Mouse (Mus musculus): ENCODE results near the gene Psme4. TPM values are rescaled to one million over a fixed set of nuclear protein-coding genes. Genes with fewer than 3 reads are reported as not detected.

The Psme4 gene
- polyA plus RNA-seq, 1 experiment from 2014 or later, result 26.1 TPM

DNA sequence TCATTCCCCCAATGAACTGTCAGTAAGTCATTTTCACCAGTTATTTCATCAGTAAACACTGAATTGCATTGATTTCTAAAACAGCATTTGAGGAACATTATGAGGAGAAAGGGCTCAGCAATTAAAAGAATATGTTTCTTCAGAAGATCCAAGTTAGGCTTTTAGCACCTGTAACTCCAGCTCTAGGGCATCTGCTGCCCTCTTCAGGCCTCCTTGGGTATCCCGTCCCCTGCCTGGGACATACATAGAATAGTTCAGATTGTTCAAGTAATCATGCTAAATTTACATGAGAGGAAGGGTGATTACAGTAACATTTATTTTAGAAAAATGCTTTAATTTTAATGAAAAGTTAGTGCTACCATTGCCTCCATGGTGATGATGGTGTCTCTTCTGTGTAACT lies 28.0 kb downstream of the Psme4 start:
- H3K9ac ChIP-seq (ENCODE audit: low read length), result no peak overlapping the region
- no peaks in the 10 kb centered on the region for H3K4me1 ChIP-seq (replicated peaks; ENCODE audit: control insufficient read depth, insufficient read depth, low read length)
- H3K36me3 ChIP-seq (ENCODE audit: control insufficient read depth, insufficient read depth, low read length), result peaks cover 6% of the 10 kb centered on the region; the same call in 1 of the 2 replicates
- ATAC-seq (replicated peaks; ENCODE audit: low FRiP score, low TSS enrichment, low read depth) (no peak), DNase-seq (ENCODE audit: low spot score) (no peak)
- no peak overlapping the region for H3K27ac ChIP-seq (ENCODE audit: low read depth)
- no peaks in the 10 kb centered on the region for H3K27me3 ChIP-seq (replicated peaks; ENCODE audit: control insufficient read depth, insufficient read depth, low read length)
- H3K4me2 ChIP-seq (ENCODE audit: low read length), result no peak overlapping the region
- H3K9me3 ChIP-seq (ENCODE audit: control insufficient read depth, low read length), result no peaks in the 10 kb centered on the region
- WGBS, result 79% methylated on average over 1 of the region's 1 CpGs
- no peak overlapping the region for H3K4me3 ChIP-seq (ENCODE audit: low read depth, low read length)

DNA sequence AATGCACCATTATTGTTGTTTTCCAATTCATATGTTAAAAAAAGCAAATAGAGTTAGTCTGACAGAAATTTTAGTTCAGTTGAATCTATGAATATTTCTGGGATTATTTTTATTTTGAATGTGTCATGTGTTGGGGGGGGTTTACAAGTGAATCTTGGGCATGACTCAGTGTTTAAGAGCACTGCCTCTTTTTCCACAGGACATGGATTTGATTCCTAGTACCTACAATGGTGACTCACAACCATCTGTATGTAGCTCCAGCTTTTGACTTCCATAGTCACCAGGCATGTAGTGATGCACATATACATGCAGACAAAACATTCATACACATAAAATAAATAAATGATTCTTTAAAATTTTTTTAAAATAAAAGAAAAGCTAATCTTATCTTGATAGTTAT lies 28.6 kb downstream of the Psme4 start:
- Histone ChIP-seq H3K36me3 (ENCODE audit: control insufficient read depth, insufficient read depth, low read length) (peaks cover 6% of the 10 kb centered on the region; the same call in 1 of the 2 replicates), H3K4me3 (ENCODE audit: low read depth, low read length) (no peak overlapping the region), H3K4me1 (replicated peaks; ENCODE audit: control insufficient read depth, insufficient read depth, low read length) (no peaks in the 10 kb centered on the region), H3K9me3 (ENCODE audit: control insufficient read depth, low read length) (no peaks in the 10 kb centered on the region), H3K27ac (ENCODE audit: low read depth) (no peak overlapping the region), H3K27me3 (replicated peaks; ENCODE audit: control insufficient read depth, insufficient read depth, low read length) (no peaks in the 10 kb centered on the region), H3K9ac (ENCODE audit: low read length) (no peak overlapping the region), H3K4me2 (ENCODE audit: low read length) (no peak overlapping the region)
- DNase-seq (ENCODE audit: low spot score) (no peak), ATAC-seq (replicated peaks; ENCODE audit: low FRiP score, low TSS enrichment, low read depth) (no peak)

DNA sequence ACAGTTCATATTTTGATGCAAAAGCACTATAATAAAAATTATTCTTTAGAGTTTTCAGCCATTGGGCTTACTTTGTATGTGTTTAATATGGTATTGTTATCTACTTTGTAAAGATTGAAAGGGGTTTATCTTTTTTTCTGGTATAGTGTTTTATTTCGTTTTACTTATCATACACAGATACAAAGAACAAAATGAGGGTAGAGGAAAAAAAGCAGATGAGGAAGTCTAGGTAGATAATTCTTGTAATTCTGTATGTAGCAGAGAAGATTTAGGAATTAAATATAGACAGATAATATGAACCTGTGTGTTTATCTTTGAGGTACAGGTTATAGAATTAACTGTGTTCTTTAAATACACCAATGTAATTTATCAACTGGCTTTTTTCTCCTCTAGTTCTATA lies 30.9 kb downstream of the Psme4 start:
- H3K27me3 ChIP-seq (replicated peaks; ENCODE audit: control insufficient read depth, insufficient read depth, low read length), result no peaks in the 10 kb centered on the region
- no peak overlapping the region for H3K27ac ChIP-seq (ENCODE audit: low read depth)
- no peaks in the 10 kb centered on the region for H3K9me3 ChIP-seq (ENCODE audit: control insufficient read depth, low read length)
- H3K4me1 ChIP-seq (replicated peaks; ENCODE audit: control insufficient read depth, insufficient read depth, low read length), result no peaks in the 10 kb centered on the region
- no peak overlapping the region for H3K4me3 ChIP-seq (ENCODE audit: low read depth, low read length)
- WGBS, result 87% methylated on average over 1 of the region's 1 CpGs
- DNase-seq (ENCODE audit: low spot score), result no peak
- no peak for ATAC-seq (replicated peaks; ENCODE audit: low FRiP score, low TSS enrichment, low read depth)
- H3K4me2 ChIP-seq (ENCODE audit: low read length), result no peak overlapping the region
- H3K36me3 ChIP-seq (ENCODE audit: control insufficient read depth, insufficient read depth, low read length), result peaks cover 12% of the 10 kb centered on the region; the same call in 1 of the 2 replicates
- no peak overlapping the region for H3K9ac ChIP-seq (ENCODE audit: low read length)

DNA sequence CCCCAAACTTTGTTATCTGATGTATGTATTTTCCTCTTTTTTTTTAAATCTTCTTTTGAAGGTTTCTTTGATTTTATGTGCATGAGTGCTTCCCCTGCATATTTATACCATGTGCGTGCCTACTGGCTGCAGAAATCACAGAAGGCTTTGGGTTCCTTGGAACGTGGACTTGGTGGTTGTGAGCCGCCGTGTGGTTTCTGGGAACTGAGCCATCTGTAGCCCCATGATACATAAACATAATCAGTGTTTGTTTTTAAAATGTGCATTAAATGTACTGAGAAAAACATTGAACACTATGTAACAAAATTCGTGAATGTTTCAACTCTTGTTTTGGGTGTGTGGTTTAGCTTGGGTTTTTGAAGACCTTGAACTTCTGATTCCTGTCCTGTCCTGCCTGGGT lies 49.6 kb downstream of the Psme4 start:
- 89% methylated on average over 5 of the region's 5 CpGs for WGBS
- no peak overlapping the region for H3K27ac ChIP-seq (ENCODE audit: low read depth)
- H3K27me3 ChIP-seq (replicated peaks; ENCODE audit: control insufficient read depth, insufficient read depth, low read length), result no peaks in the 10 kb centered on the region
- H3K9ac ChIP-seq (ENCODE audit: low read length), result no peak overlapping the region
- DNase-seq (ENCODE audit: low spot score), result no peak
- no peak for ATAC-seq (replicated peaks; ENCODE audit: low FRiP score, low TSS enrichment, low read depth)
- H3K4me2 ChIP-seq (ENCODE audit: low read length), result no peak overlapping the region
- no peaks in the 10 kb centered on the region for H3K4me1 ChIP-seq (replicated peaks; ENCODE audit: control insufficient read depth, insufficient read depth, low read length)
- no peaks in the 10 kb centered on the region for H3K9me3 ChIP-seq (ENCODE audit: control insufficient read depth, low read length)
- H3K4me3 ChIP-seq (ENCODE audit: low read depth, low read length), result no peak overlapping the region
- peaks cover 69% of the 10 kb centered on the region for H3K36me3 ChIP-seq (ENCODE audit: control insufficient read depth, insufficient read depth, low read length)

DNA sequence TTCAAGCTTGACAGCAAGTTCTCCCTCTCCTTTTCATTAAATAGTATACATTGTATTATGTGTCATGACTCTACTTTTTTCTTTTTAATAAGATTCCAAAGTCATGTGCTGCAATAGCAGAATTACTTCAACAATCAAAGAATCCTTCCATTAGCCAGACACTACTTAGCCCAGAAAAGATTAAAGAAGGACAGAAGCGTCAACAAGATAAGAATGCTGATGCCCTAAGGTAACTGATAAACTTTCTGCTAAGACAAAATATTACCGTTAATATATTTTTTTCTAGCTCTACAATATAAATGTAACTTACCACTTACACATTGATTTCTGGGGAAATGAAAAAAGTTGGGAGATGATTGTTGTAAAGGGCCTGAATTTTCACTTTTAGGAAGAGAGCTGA lies 67.3 kb downstream of the Psme4 start:
- H3K4me1 ChIP-seq (replicated peaks; ENCODE audit: control insufficient read depth, insufficient read depth, low read length), result no peaks in the 10 kb centered on the region
- H3K4me2 ChIP-seq (ENCODE audit: low read length), result no peak overlapping the region
- H3K27ac ChIP-seq (ENCODE audit: low read depth), result no peak overlapping the region
- no peak for ATAC-seq (replicated peaks; ENCODE audit: low FRiP score, low TSS enrichment, low read depth)
- DNase-seq (ENCODE audit: low spot score), result no peak
- H3K9ac ChIP-seq (ENCODE audit: low read length), result no peak overlapping the region
- H3K36me3 ChIP-seq (ENCODE audit: control insufficient read depth, insufficient read depth, low read length), result peaks cover 78% of the 10 kb centered on the region
- H3K4me3 ChIP-seq (ENCODE audit: low read depth, low read length), result no peak overlapping the region
- WGBS, result 98% methylated on average over 2 of the region's 2 CpGs
- no peaks in the 10 kb centered on the region for H3K9me3 ChIP-seq (ENCODE audit: control insufficient read depth, low read length)
- no peaks in the 10 kb centered on the region for H3K27me3 ChIP-seq (replicated peaks; ENCODE audit: control insufficient read depth, insufficient read depth, low read length)

DNA sequence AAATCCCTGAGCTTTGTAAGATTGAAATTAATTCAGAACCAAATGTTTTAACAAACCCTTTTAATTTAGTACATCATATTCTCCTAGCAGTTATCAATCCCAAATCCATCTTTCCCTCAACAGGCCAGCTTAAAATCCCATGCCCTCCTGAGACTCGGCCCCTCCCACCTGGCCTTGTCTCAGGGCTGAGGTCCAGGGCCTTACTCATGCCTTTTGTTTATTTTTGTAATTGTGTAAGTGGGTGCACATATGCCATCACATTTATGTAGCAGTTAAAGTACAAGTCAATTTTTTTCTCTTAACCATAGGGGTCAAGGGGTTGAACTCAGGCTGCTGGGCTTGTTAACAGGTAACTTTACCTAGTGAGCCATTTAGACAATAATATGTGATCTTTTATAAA lies 72.8 kb downstream of the Psme4 start:
- Histone ChIP-seq H3K36me3 (ENCODE audit: control insufficient read depth, insufficient read depth, low read length) (peaks cover 70% of the 10 kb centered on the region), H3K27me3 (replicated peaks; ENCODE audit: control insufficient read depth, insufficient read depth, low read length) (no peaks in the 10 kb centered on the region), H3K9me3 (ENCODE audit: control insufficient read depth, low read length) (no peaks in the 10 kb centered on the region), H3K27ac (ENCODE audit: low read depth) (no peak overlapping the region), H3K4me2 (ENCODE audit: low read length) (no peak overlapping the region), H3K9ac (ENCODE audit: low read length) (no peak overlapping the region), H3K4me1 (replicated peaks; ENCODE audit: control insufficient read depth, insufficient read depth, low read length) (no peaks in the 10 kb centered on the region), H3K4me3 (ENCODE audit: low read depth, low read length) (no peak overlapping the region)
- 100% methylated on average over 1 of the region's 1 CpGs for WGBS
- ATAC-seq (replicated peaks; ENCODE audit: low FRiP score, low TSS enrichment, low read depth), result no peak
- DNase-seq (ENCODE audit: low spot score), result no peak

DNA sequence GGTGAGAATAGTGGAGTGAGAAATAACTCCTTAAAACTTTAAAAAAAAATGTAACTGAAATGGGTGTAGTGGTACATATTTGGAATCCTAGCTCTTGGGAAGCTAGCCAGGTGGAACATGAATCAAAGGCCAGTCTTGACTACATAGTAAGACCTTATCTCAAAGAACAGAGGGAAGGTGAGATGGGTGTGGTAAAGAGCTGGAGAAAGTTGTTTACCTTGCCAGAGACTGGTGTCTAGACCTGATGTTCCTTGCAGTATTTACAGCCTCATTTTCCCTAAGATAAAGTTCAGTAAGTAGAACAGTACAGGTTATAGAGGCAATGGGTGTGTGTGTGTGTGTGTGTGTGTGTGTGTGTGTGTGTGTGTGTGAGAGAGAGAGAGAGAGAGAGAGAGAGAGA lies 100.9 kb downstream of the Psme4 start:
- no peak for DNase-seq (ENCODE audit: low spot score)
- peaks cover 52% of the 10 kb centered on the region for H3K36me3 ChIP-seq (ENCODE audit: control insufficient read depth, insufficient read depth, low read length)
- no peaks in the 10 kb centered on the region for H3K4me1 ChIP-seq (replicated peaks; ENCODE audit: control insufficient read depth, insufficient read depth, low read length)
- no peak overlapping the region for H3K4me3 ChIP-seq (ENCODE audit: low read depth, low read length)
- no peak for ATAC-seq (replicated peaks; ENCODE audit: low FRiP score, low TSS enrichment, low read depth)
- H3K9me3 ChIP-seq (ENCODE audit: control insufficient read depth, low read length), result no peaks in the 10 kb centered on the region
- no peak overlapping the region for H3K27ac ChIP-seq (ENCODE audit: low read depth)
- no peaks in the 10 kb centered on the region for H3K27me3 ChIP-seq (replicated peaks; ENCODE audit: control insufficient read depth, insufficient read depth, low read length)
- H3K9ac ChIP-seq (ENCODE audit: low read length), result no peak overlapping the region
- no peak overlapping the region for H3K4me2 ChIP-seq (ENCODE audit: low read length)

DNA sequence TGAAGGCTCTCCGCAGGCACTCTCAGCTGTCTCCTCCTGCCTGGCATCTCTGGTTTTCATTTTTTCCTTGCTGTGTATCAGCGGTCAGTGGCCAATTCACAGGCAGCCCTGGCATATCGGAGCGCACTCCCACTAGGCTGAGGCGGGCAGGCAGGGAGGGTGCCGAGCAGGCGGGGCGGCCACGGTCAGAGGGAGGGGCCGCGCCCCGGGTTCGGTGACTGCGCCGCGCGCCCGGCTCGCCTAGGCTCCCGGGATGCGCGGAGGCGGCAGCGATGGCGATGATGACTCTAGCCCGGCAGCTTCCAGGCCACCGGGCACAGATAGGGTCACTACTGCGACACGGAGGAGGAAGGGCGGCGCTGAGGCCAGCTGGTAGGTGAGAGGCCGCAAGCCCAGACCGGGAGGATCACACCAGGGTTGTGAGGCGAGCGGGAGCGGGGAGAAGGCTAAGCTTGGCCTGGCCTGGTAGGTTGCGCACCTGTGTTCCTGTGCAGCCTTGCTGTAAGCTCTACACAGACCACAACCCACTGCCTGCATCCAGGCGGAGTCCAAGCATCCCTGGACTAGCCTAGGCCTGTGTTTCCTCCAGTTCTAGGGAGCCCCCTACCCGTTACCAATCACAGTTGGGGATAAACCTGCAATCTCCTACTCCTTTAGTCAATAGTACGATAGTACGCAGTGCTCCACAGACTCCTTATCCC lies 113.8 kb downstream of the Psme4 start, which contains the start of the genes Gpr75 and Asb3:
TSS of gene Gpr75 (plus strand) at position 188 of the 701 bp plus-strand sequence.
TSS of gene Asb3 (plus strand) at position 246 of the 701 bp plus-strand sequence.
- Histone ChIP-seq H3K9ac (ENCODE audit: low read length) (peak within 1 kb of the TSS; percentile 22), H3K27me3 (replicated peaks; ENCODE audit: control insufficient read depth, insufficient read depth, low read length) (no peaks in the 10 kb centered on the region), H3K4me1 (replicated peaks; ENCODE audit: control insufficient read depth, insufficient read depth, low read length) (no peaks in the 10 kb centered on the region), H3K36me3 (ENCODE audit: control insufficient read depth, insufficient read depth, low read length) (no peaks in the 10 kb centered on the region; the same call in 1 of the 2 replicates), H3K4me2 (ENCODE audit: low read length) (peak within 1 kb of the TSS; percentile 88), H3K27ac (ENCODE audit: low read depth) (no peak within 1 kb of the TSS), H3K9me3 (ENCODE audit: control insufficient read depth, low read length) (no peaks in the 10 kb centered on the region), H3K4me3 (ENCODE audit: low read depth, low read length) (peak within 1 kb of the TSS; percentile 34)
- 3% methylated on average over 39 of the region's 41 CpGs for WGBS
- ATAC-seq (replicated peaks; ENCODE audit: low FRiP score, low TSS enrichment, low read depth) (peak; percentile 92), DNase-seq (ENCODE audit: low spot score) (peak; percentile 75)

DNA sequence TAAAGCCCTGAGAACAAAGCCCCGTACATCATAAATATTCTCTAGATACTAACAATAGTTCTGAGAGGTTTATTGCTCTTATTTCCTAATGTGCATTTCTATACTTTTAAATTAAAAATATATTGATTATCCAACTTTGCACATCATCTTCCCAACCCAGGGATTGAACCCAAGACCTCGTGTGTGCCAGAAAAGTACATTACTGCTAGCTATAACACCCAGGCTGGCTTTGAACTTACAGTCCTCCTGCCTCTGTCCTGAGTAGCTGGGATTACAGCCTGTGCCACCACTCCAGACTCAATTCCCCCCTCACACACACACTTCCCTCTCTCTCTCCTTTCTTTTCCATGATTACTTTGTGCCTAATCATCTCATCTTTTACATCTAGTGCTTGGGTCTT lies 116.6 kb downstream of the Psme4 start:
- Histone ChIP-seq H3K27ac (ENCODE audit: low read depth) (no peak overlapping the region), H3K9me3 (ENCODE audit: control insufficient read depth, low read length) (no peaks in the 10 kb centered on the region), H3K9ac (ENCODE audit: low read length) (no peak overlapping the region), H3K27me3 (replicated peaks; ENCODE audit: control insufficient read depth, insufficient read depth, low read length) (no peaks in the 10 kb centered on the region), H3K4me3 (ENCODE audit: low read depth, low read length) (no peak overlapping the region), H3K36me3 (ENCODE audit: control insufficient read depth, insufficient read depth, low read length) (no peaks in the 10 kb centered on the region), H3K4me1 (replicated peaks; ENCODE audit: control insufficient read depth, insufficient read depth, low read length) (no peaks in the 10 kb centered on the region), H3K4me2 (ENCODE audit: low read length) (no peak overlapping the region)
- no peak for DNase-seq (ENCODE audit: low spot score)
- 89% methylated on average over 2 of the region's 2 CpGs for WGBS
- ATAC-seq (replicated peaks; ENCODE audit: low FRiP score, low TSS enrichment, low read depth), result no peak
